Mouse (Mus musculus) intestine, postnatal 0 days (tissue): Measurements from ENCODE around the gene BC053393. TPM values are rescaled to one million over a fixed set of nuclear protein-coding genes. Genes with fewer than 3 reads are reported as not detected.

Experiments used
- ATAC-seq: fragments of 200-750 bp; cut with Nextera tagmentation; 2 replicates; pipeline ENCODE4 v1.8.0; 2017; ENCODE audit warnings: mild to moderate bottlenecking, moderate TSS enrichment, moderate library complexity
- H3K27ac ChIP-seq: fragments of 300-500 bp; sonication (generic); 2 replicates; pipeline ENCODE4 v1.5.1; 2014; ENCODE audit warnings: mild to moderate bottlenecking, low read depth, low read length, moderate library complexity
- H3K27me3 ChIP-seq: fragments of 300-500 bp; sonication (generic); replicated peaks from 2 replicates; pipeline ENCODE4 v1.6.1; 2014; ENCODE audit warnings: low read length, mixed read lengths; ENCODE audit not compliant: control insufficient read depth, insufficient read depth
- H3K36me3 ChIP-seq: fragments of 300-500 bp; sonication (generic); 2 replicates; pipeline ENCODE4 v1.6.1; 2014; ENCODE audit warnings: mild to moderate bottlenecking, moderate library complexity; ENCODE audit not compliant: control insufficient read depth, insufficient read depth
- H3K4me1 ChIP-seq: fragments of 300-500 bp; sonication (generic); replicated peaks from 2 replicates; pipeline ENCODE4 v1.6.1; 2014; ENCODE audit warnings: antibody characterized with exemption, low read length, mixed read lengths; ENCODE audit not compliant: control insufficient read depth, insufficient read depth
- H3K4me2 ChIP-seq: fragments of 300-500 bp; sonication (generic); replicated peaks from 2 replicates; pipeline ENCODE4 v1.6.1; 2014; ENCODE audit warnings: low read depth, mild to moderate bottlenecking, moderate library complexity
- H3K4me3 ChIP-seq: fragments of 300-500 bp; sonication (generic); 2 replicates; pipeline ENCODE4 v1.5.1; 2014; ENCODE audit warnings: low read depth, low read length
- H3K9ac ChIP-seq: fragments of 300-500 bp; sonication (generic); 2 replicates; pipeline ENCODE4 v1.6.1; 2014; ENCODE audit warnings: mild to moderate bottlenecking, low read depth, low read length
- H3K9me3 ChIP-seq: fragments of 300-500 bp; sonication (generic); 2 replicates; pipeline ENCODE4 v1.6.1; 2016; ENCODE audit warnings: mixed run types; ENCODE audit not compliant: control insufficient read depth
- CTCF ChIP-seq: sonication (generic); IDR thresholded peaks from 2 replicates; pipeline ENCODE4 v1.5.1; 2016; ENCODE audit warnings: low read depth, mild to moderate bottlenecking, control low read depth, antibody characterized with exemption, moderate library complexity
- WGBS: fragments of 180-500 bp; shearing (Covaris S2); extraction: QIAGEN DNeasy Blood & Tissue Kit; methylation state at CpG from one replicate; pipeline ENCODE4 v1.1.7; 2014; 5-methylcytosine and 5-hydroxymethylcytosine counted together
- polyA plus RNA-seq: library from polyadenylated mRNA; unstranded; fragments of >200 nt; fragmentation: Nextera tagmentation; extraction: Ambion mirVana; gene quantifications from 2 replicates; pipeline ENCODE4 v1.2.1, GENCODE M21; 2015

Gene BC053393
- polyA plus RNA-seq, 1 experiment from 2014 or later: not detected

DNA sequence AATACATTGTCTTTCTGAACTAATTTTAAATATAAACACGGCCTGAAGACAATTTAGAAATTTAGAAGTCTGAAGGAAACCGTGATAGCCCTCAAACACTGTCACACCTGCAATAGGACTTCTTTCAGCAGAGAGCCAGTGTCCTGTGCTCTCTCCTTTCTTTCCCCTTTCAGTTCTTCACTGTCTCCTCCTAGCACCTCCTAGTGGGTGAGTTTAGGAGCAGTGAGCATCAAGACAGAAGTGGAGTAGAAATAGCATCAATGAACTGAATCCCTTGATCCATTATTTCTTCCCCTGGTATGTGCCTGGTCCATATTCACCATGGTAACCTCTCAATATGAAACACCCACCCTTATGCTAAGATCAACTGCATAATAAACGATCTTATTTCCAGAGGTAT, 65.2 kb downstream of the BC053393 start:
- ATAC-seq: no peak
- WGBS: 81% methylated on average over 3 of the region's 3 CpGs

More for the DNA sequence above, 65.2 kb downstream of the BC053393 start:
- no peak for TF ChIP-seq CTCF
- Histone ChIP-seq H3K27ac (no peak overlapping the region), H3K9me3 (no peaks in the 10 kb centered on the region), H3K4me3 (no peak overlapping the region), H3K4me2 (no peak overlapping the region), H3K36me3 (no peaks in the 10 kb centered on the region), H3K9ac (no peak overlapping the region), H3K27me3 (no peaks in the 10 kb centered on the region), H3K4me1 (no peaks in the 10 kb centered on the region)

Other genes starting within 250 kb of the BC053393 start
- 0.07 and 0.09 TPM in 2 replicates for gene Itk, start 182.0 kb upstream of the BC053393 start, polyA plus RNA-seq
- not detected in 2 replicates for gene Fam71b, start 175.0 kb upstream of the BC053393 start, polyA plus RNA-seq
- 40.6 and 43.0 TPM in 2 replicates for gene Med7, start 134.6 kb upstream of the BC053393 start, polyA plus RNA-seq
- gene Havcr2, start 116.6 kb upstream of the BC053393 start, polyA plus RNA-seq: 0.21 and 0.22 TPM in 2 replicates
- gene Gm12169, start 47.3 kb upstream of the BC053393 start, polyA plus RNA-seq: not detected in 2 replicates
- gene Dppa1, start 57.7 kb downstream of the BC053393 start, polyA plus RNA-seq: not detected in 2 replicates
- 1.9 and 2.7 TPM in 2 replicates for gene Timd2, start 135.5 kb downstream of the BC053393 start, polyA plus RNA-seq
- gene Havcr1, start 163.5 kb downstream of the BC053393 start, polyA plus RNA-seq: not detected in 2 replicates
- gene Timd4, start 239.3 kb downstream of the BC053393 start, polyA plus RNA-seq: 1.7 and 1.8 TPM in 2 replicates